In genomic region chr3:51651149-51651548, GRCm38 (mm10) we compare ENCODE assay signal across 13 mouse cellular contexts. TPM values are rescaled to one million over a fixed set of nuclear protein-coding genes. Genes with fewer than 3 reads are reported as not detected.
DNase-seq lines count a peak whose midpoint lies in the region; ATAC-seq and TF ChIP-seq lines count a peak whose summit lies in the region.
"Had no signal": no experiment of that assay in that cellular context is flagged by ENCODE, and none has a peak within 500 bp of the region (broad histone marks: within the 10 kb centered on the region; RNA-seq: fewer than 3 reads in every experiment).

No protein-coding gene starts in this region.

- DNase-seq in kidney, postnatal 0 days (ENCODE audit: low spot score), result peak; percentile 51
- no peak for DNase-seq in MEL (ENCODE audit: low read depth, low spot score)
- DNase-seq in natural killer cell, adult 2 months (ENCODE audit: low spot score in 2 of 2), result no peak
- no peak for DNase-seq in left cerebral cortex, adult 8-10 months (ENCODE audit: low spot score in 2 of 2)
- DNase-seq: adrenal gland, postnatal 10 days; cerebellum, adult 2 months; gastrocnemius, postnatal 14 days; heart, postnatal 14 days; kidney, postnatal 14 days had no signal

- H3K9ac ChIP-seq in kidney, postnatal 0 days (ENCODE audit: low read depth, low read length), result no peak overlapping the region
- H3K9ac ChIP-seq in kidney, embryonic 14.5 days (ENCODE audit: low read depth, low read length), result no peak overlapping the region
- no peak overlapping the region for H3K9ac ChIP-seq in MEL (ENCODE audit: control insufficient read depth, low read depth, low read length, poor library complexity, severe bottlenecking)
- H3K9ac ChIP-seq in midbrain, embryonic 16.5 days (ENCODE audit: low read depth, low read length), result no peak overlapping the region
- H3K9ac ChIP-seq: stomach, embryonic 15.5 days had no signal

- peak; percentile 53 for TF ChIP-seq RAD21 in MEL (IDR thresholded peaks at IDR 0.05; ENCODE audit: low read depth, low read length)

- H3K4me1 ChIP-seq in kidney, postnatal 0 days (replicated peaks; ENCODE audit: insufficient read depth, low read length), result peaks cover 8% of the 10 kb centered on the region
- peaks cover 17% of the 10 kb centered on the region; the same call in 1 of the 2 replicates for H3K4me1 ChIP-seq in kidney, embryonic 14.5 days (ENCODE audit: control insufficient read depth, insufficient read depth, low read length)
- peaks cover 0 to 2% of the 10 kb centered on the region in 2 experiments; a peak in 1 of 4 replicates for H3K4me1 ChIP-seq in MEL (ENCODE audit: control insufficient read depth in 1 of 2, insufficient read depth in 2 of 2, low read length in 2 of 2)
- peaks cover 6% of the 10 kb centered on the region; the same call in 1 of the 2 replicates for H3K4me1 ChIP-seq in bone marrow, adult 2 months (ENCODE audit: control insufficient read depth, insufficient read depth, low read length)
- H3K4me1 ChIP-seq in midbrain, embryonic 16.5 days (ENCODE audit: control insufficient read depth, insufficient read depth, low read length), result peaks cover 14% of the 10 kb centered on the region

- H3K27ac ChIP-seq in kidney, postnatal 0 days, result no peak overlapping the region
- no peak overlapping the region for H3K27ac ChIP-seq in kidney, embryonic 14.5 days (ENCODE audit: low read depth, low read length)
- no peak overlapping the region for H3K27ac ChIP-seq in MEL (ENCODE audit: control insufficient read depth, low read depth, low read length)
- H3K27ac ChIP-seq in bone marrow, adult 2 months (ENCODE audit: control insufficient read depth, insufficient read depth, low read depth, low read length, poor library complexity), result no peak overlapping the region
- no peak overlapping the region for H3K27ac ChIP-seq in midbrain, embryonic 16.5 days (ENCODE audit: low read length)
- H3K27ac ChIP-seq: stomach, embryonic 15.5 days had no signal

- no peak for TF ChIP-seq POLR2A in MEL (IDR thresholded peaks at IDR 0.05; ENCODE audit: control insufficient read depth in 1 of 2, insufficient read depth in 1 of 2, low read depth in 1 of 2, low read length in 2 of 2, poor library complexity in 1 of 2)
- TF ChIP-seq POLR2A in bone marrow, adult 2 months (IDR thresholded peaks at IDR 0.05; ENCODE audit: borderline replicate concordance, control insufficient read depth, low read depth, low read length), result no peak

- WGBS in kidney, postnatal 0 days, result 71% methylated on average over 2 of the region's 2 CpGs
- 84% methylated on average over 2 of the region's 2 CpGs for WGBS in kidney, embryonic 14.5 days
- 78% methylated on average over 2 of the region's 2 CpGs for whole genome bisulfite sequencing in bone marrow, adult 2 months
- WGBS in midbrain, embryonic 16.5 days, result 69% methylated on average over 2 of the region's 2 CpGs

- no peak overlapping the region for H3K4me3 ChIP-seq in kidney, postnatal 0 days (replicated peaks; ENCODE audit: low read depth, low read length)
- no peak overlapping the region for H3K4me3 ChIP-seq in kidney, embryonic 14.5 days (ENCODE audit: low read length)
- H3K4me3 ChIP-seq in MEL (ENCODE audit: control insufficient read depth in 1 of 2, insufficient read depth in 1 of 2, low read depth in 2 of 2, low read length in 2 of 2), result no peak overlapping the region
- H3K4me3 ChIP-seq in bone marrow, adult 2 months (replicated peaks; ENCODE audit: control insufficient read depth, low read depth, low read length), result no peak overlapping the region
- no peak overlapping the region for H3K4me3 ChIP-seq in midbrain, embryonic 16.5 days (ENCODE audit: low read depth, low read length)
- H3K4me3 ChIP-seq: stomach, embryonic 15.5 days had no signal

- no peak for ATAC-seq in kidney, postnatal 0 days (replicated peaks; ENCODE audit: low FRiP score, low read depth)
- ATAC-seq in kidney, embryonic 14.5 days (ENCODE audit: low FRiP score, low TSS enrichment), result no peak
- peak; percentile 84 for ATAC-seq in midbrain, embryonic 16.5 days

- no peaks in the 10 kb centered on the region; the same call in 1 of the 2 replicates for H3K27me3 ChIP-seq in kidney, postnatal 0 days (ENCODE audit: insufficient read depth, low read length)
- H3K27me3 ChIP-seq in kidney, embryonic 14.5 days (ENCODE audit: control insufficient read depth, insufficient read depth, low read length), result no peaks in the 10 kb centered on the region
- no peaks in the 10 kb centered on the region for H3K27me3 ChIP-seq in MEL (ENCODE audit: control insufficient read depth in 1 of 2, insufficient read depth in 2 of 2, low read length in 2 of 2)
- H3K27me3 ChIP-seq in midbrain, embryonic 16.5 days (ENCODE audit: control insufficient read depth, insufficient read depth, low read depth, low read length), result no peaks in the 10 kb centered on the region
- H3K27me3 ChIP-seq: stomach, embryonic 15.5 days had no signal

- TF ChIP-seq EP300 in MEL (IDR thresholded peaks at IDR 0.05; ENCODE audit: low read depth in 1 of 2, low read length in 2 of 2), result no peak

- no peaks in the 10 kb centered on the region for H3K36me3 ChIP-seq in kidney, postnatal 0 days (ENCODE audit: insufficient read depth, low read length)
- no peaks in the 10 kb centered on the region for H3K36me3 ChIP-seq in kidney, embryonic 14.5 days (ENCODE audit: control insufficient read depth, insufficient read depth, low read length)
- H3K36me3 ChIP-seq in MEL (ENCODE audit: control insufficient read depth in 1 of 2, insufficient read depth in 2 of 2, low read length in 2 of 2), result no peaks in the 10 kb centered on the region; a peak in 1 of 4 replicates
- H3K36me3 ChIP-seq in midbrain, embryonic 16.5 days (ENCODE audit: control insufficient read depth, insufficient read depth, low read length), result no peaks in the 10 kb centered on the region
- H3K36me3 ChIP-seq: stomach, embryonic 15.5 days had no signal

- TF ChIP-seq CTCF in kidney, postnatal 0 days (IDR thresholded peaks at IDR 0.05; ENCODE audit: low read depth), result peak; percentile 57
- peak; percentile 17 to 46 (median 18); a peak in 3 of 6 replicates for TF ChIP-seq CTCF in MEL (IDR thresholded peaks at IDR 0.05 in 2 of 3, conservative IDR thresholded peaks at IDR 0.05 in 1 of 3; ENCODE audit: control insufficient read depth in 1 of 3, insufficient read depth in 1 of 3, low read depth in 2 of 3, low read length in 3 of 3, poor library complexity in 1 of 3, severe bottlenecking in 1 of 3)
- TF ChIP-seq CTCF in bone marrow, adult 2 months (IDR thresholded peaks at IDR 0.05; ENCODE audit: control insufficient read depth, insufficient read depth, low read length), result peak; percentile 23; the same call in 1 of the 2 replicates

- no peak overlapping the region for H3K4me2 ChIP-seq in kidney, postnatal 0 days (ENCODE audit: low read length)
- no peak overlapping the region for H3K4me2 ChIP-seq in kidney, embryonic 14.5 days (replicated peaks; ENCODE audit: low read depth, low read length)
- no peak overlapping the region for H3K4me2 ChIP-seq in midbrain, embryonic 16.5 days (ENCODE audit: low read length)
- H3K4me2 ChIP-seq: stomach, embryonic 15.5 days had no signal

- H3K9me3 ChIP-seq in kidney, postnatal 0 days (replicated peaks; ENCODE audit: low read length), result no peaks in the 10 kb centered on the region
- no peaks in the 10 kb centered on the region for H3K9me3 ChIP-seq in kidney, embryonic 14.5 days (ENCODE audit: control insufficient read depth, low read length)
- H3K9me3 ChIP-seq in MEL (replicated peaks; ENCODE audit: insufficient read depth, low read length), result no peaks in the 10 kb centered on the region
- H3K9me3 ChIP-seq in midbrain, embryonic 16.5 days (replicated peaks; ENCODE audit: control insufficient read depth, low read length, poor library complexity, severe bottlenecking), result no peaks in the 10 kb centered on the region
- H3K9me3 ChIP-seq: stomach, embryonic 15.5 days had no signal

- no peaks in the 10 kb centered on the region for H3K79me2 ChIP-seq in MEL (ENCODE audit: control insufficient read depth, insufficient read depth, low read length, poor library complexity)

TF ChIP-seq in MEL, 35 proteins besides CTCF, POLR2A, EP300 and RAD21:
- TF ChIP-seq SMC3 (IDR thresholded peaks at IDR 0.05; ENCODE audit: low read depth, low read length), result peak; percentile 37
- peak; percentile 22; the same call in 1 of the 2 replicates for TF ChIP-seq ZC3H11A (IDR thresholded peaks at IDR 0.05; ENCODE audit: low read depth, low read length)
- TF ChIP-seq MAZ (IDR thresholded peaks at IDR 0.05; ENCODE audit: low read depth, low read length), result no peak

RNA-seq across cellular contexts. Expression of gene Mgst2, which starts 9.0 kb away (rescaled TPM):
- polyA plus RNA-seq in kidney, postnatal 0 days (2015; fragmentation: Nextera tagmentation; extraction: Ambion mirVana), result 1.6 and 1.8 TPM in 2 replicates
- polyA plus RNA-seq in kidney, embryonic 14.5 days (2014; fragmentation: Nextera tagmentation; extraction: Ambion mirVana), result 0.51 and 0.99 TPM in 2 replicates
- total RNA-seq in MEL (2012; rRNA removed), result 0.69 and 1.0 TPM in 2 replicates
- 1 to 10 TPM in 1 of 2 experiments, not detected in 1; 3.1 TPM for polyA plus RNA-seq in MEL (2012; ENCODE audit: insufficient read depth in 1 of 2, insufficient read length in 2 of 2, low read depth in 1 of 2, low replicate concordance in 2 of 2, missing spikeins in 1 of 2)
- 28.6 and 134 TPM in 2 replicates for polyA plus RNA-seq in bone marrow, adult 2 months (2011; ENCODE audit: insufficient read depth, insufficient read length, low replicate concordance, missing spikeins)
- 0.66 and 0.94 TPM in 2 replicates for polyA plus RNA-seq in midbrain, embryonic 16.5 days (2015; fragmentation: Nextera tagmentation; extraction: Ambion mirVana)
- total RNA-seq in left cerebral cortex, adult 8-10 months (2022), result under 1 TPM in 1 of 4 experiments, not detected in 3; 0.72 TPM
